ENCODE assay signal across 13 mouse cellular contexts in genomic region chr19:10393471-10393870, GRCm38 (mm10). TPM values are rescaled to one million over a fixed set of nuclear protein-coding genes. Genes with fewer than 3 reads are reported as not detected.
A peak's percentile ranks its signal among the peaks of the same experiment; 100 is the strongest.
DNase-seq lines count a peak whose midpoint lies in the region; ATAC-seq lines count a peak whose summit lies in the region.
"Had no signal": no experiment of that assay in that cellular context is flagged by ENCODE, and none has a peak within 500 bp of the region (broad histone marks: within the 10 kb centered on the region; RNA-seq: fewer than 3 reads in every experiment).

No protein-coding gene starts in this region.

- no peak overlapping the region for H3K4me3 ChIP-seq in forebrain, embryonic 13.5 days
- no peak overlapping the region for H3K4me3 ChIP-seq in forebrain, embryonic 16.5 days (replicated peaks; ENCODE audit: low read length)
- H3K4me3 ChIP-seq: embryonic facial prominence, embryonic 15.5 days; stomach, embryonic 15.5 days had no signal

- no peak for ATAC-seq in forebrain, embryonic 13.5 days
- ATAC-seq in forebrain, embryonic 16.5 days, result no peak
- ATAC-seq: lung, postnatal 0 days had no signal

- no peaks in the 10 kb centered on the region for H3K36me3 ChIP-seq in forebrain, embryonic 13.5 days (ENCODE audit: poor library complexity, severe bottlenecking)
- no peaks in the 10 kb centered on the region for H3K36me3 ChIP-seq in forebrain, embryonic 16.5 days (ENCODE audit: control insufficient read depth, insufficient read depth)
- H3K36me3 ChIP-seq: embryonic facial prominence, embryonic 15.5 days; stomach, embryonic 15.5 days had no signal

- intact Hi-C loops in heart, postnatal 14 days (cut with DNase I), result loop anchor here (5.0 kb wide), 2 partner anchors 89 to 136 kb away; partner anchors contain the start of gene Ppp1r32

- 92% methylated on average over 6 of the region's 6 CpGs for WGBS in forebrain, embryonic 13.5 days
- WGBS in forebrain, embryonic 16.5 days, result 86% methylated on average over 6 of the region's 6 CpGs

- H3K9me3 ChIP-seq in forebrain, embryonic 13.5 days (replicated peaks), result no peaks in the 10 kb centered on the region
- H3K9me3 ChIP-seq in forebrain, embryonic 16.5 days (ENCODE audit: control insufficient read depth, low read length), result no peaks in the 10 kb centered on the region
- H3K9me3 ChIP-seq: embryonic facial prominence, embryonic 15.5 days; stomach, embryonic 15.5 days had no signal

- H3K4me2 ChIP-seq in forebrain, embryonic 13.5 days, result peak overlapping the region; percentile 16; the same call in 1 of the 2 replicates
- no peak overlapping the region for H3K4me2 ChIP-seq in forebrain, embryonic 16.5 days (ENCODE audit: low read length)
- H3K4me2 ChIP-seq: embryonic facial prominence, embryonic 15.5 days; stomach, embryonic 15.5 days had no signal

- H3K9ac ChIP-seq in forebrain, embryonic 13.5 days, result no peak overlapping the region
- H3K9ac ChIP-seq in forebrain, embryonic 16.5 days (replicated peaks; ENCODE audit: low read depth, low read length), result no peak overlapping the region
- H3K9ac ChIP-seq: embryonic facial prominence, embryonic 15.5 days; stomach, embryonic 15.5 days had no signal

- no peak overlapping the region for H3K27ac ChIP-seq in forebrain, embryonic 13.5 days
- H3K27ac ChIP-seq in forebrain, embryonic 16.5 days (ENCODE audit: low read length), result no peak overlapping the region
- H3K27ac ChIP-seq: embryonic facial prominence, embryonic 15.5 days; stomach, embryonic 15.5 days had no signal

- peak; percentile 28 to 40 for DNase-seq in kidney, adult 8-10 months
- no peak for DNase-seq in kidney, postnatal 10 days
- DNase-seq in cerebellum, adult 18-20 months, result peak; percentile 70 to 72
- peak; percentile 50 to 60 for DNase-seq in heart, postnatal 14 days
- DNase-seq in embryo, embryonic 10 days (ENCODE audit: low spot score), result no peak
- no peak for DNase-seq in frontal cortex, postnatal 14 days (ENCODE audit: low spot score in 2 of 2)
- DNase-seq: liver; thymus, postnatal 36 days had no signal

- H3K27me3 ChIP-seq in forebrain, embryonic 13.5 days, result peaks cover 18% of the 10 kb centered on the region
- H3K27me3 ChIP-seq in forebrain, embryonic 16.5 days (replicated peaks; ENCODE audit: control insufficient read depth, insufficient read depth, low read length), result no peaks in the 10 kb centered on the region

- peaks cover 54% of the 10 kb centered on the region for H3K4me1 ChIP-seq in forebrain, embryonic 13.5 days
- peaks cover 49% of the 10 kb centered on the region for H3K4me1 ChIP-seq in forebrain, embryonic 16.5 days (replicated peaks; ENCODE audit: control insufficient read depth, insufficient read depth, low read length)

RNA-seq across cellular contexts. Expression of gene Syt7, which starts 4.6 kb away (rescaled TPM):
- 4.4 and 5.0 TPM in 2 replicates for polyA plus RNA-seq in forebrain, embryonic 13.5 days (2015; fragmentation: Nextera tagmentation; extraction: Ambion mirVana)
- polyA plus RNA-seq in forebrain, embryonic 16.5 days (2015; fragmentation: Nextera tagmentation; extraction: Ambion mirVana), result 6.9 and 9.7 TPM in 2 replicates
- total RNA-seq in heart, postnatal 14 days (2021), result 10 to 100 TPM; 35.0 to 39.4 TPM

Comparison
In these comparisons a context has a peak if more than half of its experiments do, and no peak if none do; other contexts are left out.
1. DNase-seq: peak in kidney, adult 8-10 months (2 of 2), cerebellum, adult 18-20 months (2 of 2) and heart, postnatal 14 days (2 of 2); none in kidney, postnatal 10 days (single experiment), embryo, embryonic 10 days (single experiment) and frontal cortex, postnatal 14 days (0 of 2).